Mouse (Mus musculus) 3T3-L1 (cell line): ENCODE results near the gene Krt17.
"Not testable (repeated sequence)": the region's sequence is repeated elsewhere in the genome, so short reads cannot be mapped to it uniquely, and the experiment has no call there.

Source experiments
- DNase-seq: peaks from one replicate; pipeline ENCODE4 v3.0.0-alpha.2; 2015; ENCODE audit warnings: low read depth, low spot score

Gene Krt17

GRCm38 (mm10) chr11:100262058-100262980 is 1.5 kb upstream of the Krt17 start:
- no peak for DNase-seq

- no peak for DNase-seq
These were observed 391 bp upstream of the Krt17 start for GRCm38 (mm10) chr11:100261235-100261605.

GRCm38 (mm10) chr11:100259079-100259478 is 1.8 kb downstream of the Krt17 start:
- DNase-seq: no peak

GRCm38 (mm10) chr11:100257967-100258366 is 2.9 kb downstream of the Krt17 start:
- no peak for DNase-seq

GRCm38 (mm10) chr11:100255514-100255913 is 5.3 kb downstream of the Krt17 start:
- no peak for DNase-seq

- DNase-seq: peak; percentile 26
These were observed 6.3 kb downstream of the Krt17 start for GRCm38 (mm10) chr11:100254360-100255090.

- peak; percentile 40 for DNase-seq
These were observed 11.9 kb downstream of the Krt17 start, which contains the start of gene Krt16 for GRCm38 (mm10) chr11:100248852-100249465. Gene Krt16, minus strand, starts transcription at chr11:100248902.

- not testable (repeated sequence) for DNase-seq
These were observed 14.4 kb downstream of the Krt17 start for GRCm38 (mm10) chr11:100246471-100246870.

GRCm38 (mm10) chr11:100240272-100240671 is 20.6 kb downstream of the Krt17 start:
- not testable (repeated sequence) for DNase-seq

GRCm38 (mm10) chr11:100221741-100222140 is 39.1 kb downstream of the Krt17 start:
- DNase-seq: no peak

GRCm38 (mm10) chr11:100219304-100219703 is 41.5 kb downstream of the Krt17 start:
- no peak for DNase-seq

- DNase-seq: no peak
These were observed 52.3 kb downstream of the Krt17 start for GRCm38 (mm10) chr11:100208542-100208941.

- no peak for DNase-seq
These were observed 53.3 kb downstream of the Krt17 start, which contains the start of gene Krt14 for GRCm38 (mm10) chr11:100207498-100207897. Gene Krt14, minus strand, starts transcription at chr11:100207548.
